Mouse (Mus musculus): ENCODE data around the gene Arhgap15. TPM values are rescaled to one million over a fixed set of nuclear protein-coding genes. Genes with fewer than 3 reads are reported as not detected.

Arhgap15 gene
- polyA plus RNA-seq, 1 experiment from 2014 or later, result 0.88 TPM

GRCm38 (mm10) chr2:44394956-44395501, 646.4 kb downstream of the Arhgap15 start:
- no peaks in the 10 kb centered on the region for H3K4me1 ChIP-seq (ENCODE audit: control insufficient read depth, insufficient read depth, low read length)
- no peak overlapping the region for H3K27ac ChIP-seq (ENCODE audit: low read length)
- H3K27me3 ChIP-seq (ENCODE audit: control insufficient read depth, insufficient read depth, low read length), result no peaks in the 10 kb centered on the region
- 52% methylated on average over 6 of the region's 6 CpGs for WGBS
- H3K9me3 ChIP-seq (ENCODE audit: control insufficient read depth, low read depth, low read length), result no peaks in the 10 kb centered on the region
- no peak overlapping the region for H3K9ac ChIP-seq (replicated peaks; ENCODE audit: low read depth, low read length)
- ATAC-seq (ENCODE audit: insufficient number of reproducible peaks, insufficient read depth, low FRiP score, low read depth), result no peak
- no peaks in the 10 kb centered on the region for H3K36me3 ChIP-seq (ENCODE audit: control insufficient read depth, insufficient read depth, low read length)
- no peak overlapping the region for H3K4me3 ChIP-seq (ENCODE audit: low read depth, low read length)
- no peak overlapping the region for H3K4me2 ChIP-seq (replicated peaks; ENCODE audit: low read depth, low read length)

DNA sequence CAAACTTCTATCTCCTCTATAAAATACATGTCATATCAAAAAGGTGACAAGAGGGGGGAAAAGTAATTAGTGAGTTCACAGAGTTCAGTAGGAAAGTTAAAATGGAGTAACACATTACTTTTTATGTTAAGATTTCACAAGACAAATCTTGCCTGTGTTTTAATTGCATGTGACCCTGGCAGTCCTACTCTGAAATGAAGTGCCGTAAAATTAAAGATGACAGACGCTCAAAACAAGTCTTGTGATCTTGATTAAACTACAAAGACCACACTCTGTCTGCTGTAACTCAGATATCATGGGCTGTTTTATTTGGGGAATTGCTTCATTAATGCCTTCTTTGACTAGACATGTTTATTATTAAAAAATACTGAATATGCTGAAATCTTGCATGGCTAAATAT, 647.0 kb downstream of the Arhgap15 start:
- no peaks in the 10 kb centered on the region for H3K9me3 ChIP-seq (ENCODE audit: control insufficient read depth, low read depth, low read length)
- no peak for ATAC-seq (ENCODE audit: insufficient number of reproducible peaks, insufficient read depth, low FRiP score, low read depth)
- WGBS, result 73% methylated on average over 2 of the region's 2 CpGs

DNA sequence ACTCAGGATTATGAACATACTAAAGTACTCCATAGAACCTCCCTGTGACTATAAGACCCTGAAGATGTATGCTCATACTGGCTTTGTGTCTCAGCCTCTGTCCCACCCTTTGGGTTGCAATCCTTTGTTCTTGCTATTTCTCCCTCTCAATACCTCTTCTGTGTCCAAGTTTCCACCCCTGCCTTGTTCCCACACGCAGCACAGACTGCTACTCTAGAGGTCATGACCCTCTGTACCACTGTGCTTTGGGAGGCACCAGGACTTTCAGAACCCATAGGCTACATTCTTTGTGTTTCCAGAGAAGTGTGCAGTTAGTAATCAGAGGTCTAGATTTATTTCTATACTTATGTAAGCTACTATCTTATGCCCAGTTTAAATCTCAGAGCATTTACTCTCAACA, 648.6 kb downstream of the Arhgap15 start:
- no peak overlapping the region for H3K4me3 ChIP-seq (ENCODE audit: low read depth, low read length)

More for the DNA sequence above, 647.0 kb downstream of the Arhgap15 start:
- Histone ChIP-seq H3K27me3 (ENCODE audit: control insufficient read depth, insufficient read depth, low read length) (no peaks in the 10 kb centered on the region), H3K4me3 (ENCODE audit: low read depth, low read length) (no peak overlapping the region), H3K4me2 (replicated peaks; ENCODE audit: low read depth, low read length) (no peak overlapping the region), H3K36me3 (ENCODE audit: control insufficient read depth, insufficient read depth, low read length) (no peaks in the 10 kb centered on the region), H3K4me1 (ENCODE audit: control insufficient read depth, insufficient read depth, low read length) (no peaks in the 10 kb centered on the region), H3K27ac (ENCODE audit: low read length) (no peak overlapping the region), H3K9ac (replicated peaks; ENCODE audit: low read depth, low read length) (no peak overlapping the region)

GRCm38 (mm10) chr2:44397735-44398337, 649.2 kb downstream of the Arhgap15 start:
- WGBS, result 87% methylated on average over 4 of the region's 4 CpGs
- no peak overlapping the region for H3K4me3 ChIP-seq (ENCODE audit: low read depth, low read length)
- no peaks in the 10 kb centered on the region for H3K36me3 ChIP-seq (ENCODE audit: control insufficient read depth, insufficient read depth, low read length)
- ATAC-seq (ENCODE audit: insufficient number of reproducible peaks, insufficient read depth, low FRiP score, low read depth), result no peak
- H3K9me3 ChIP-seq (ENCODE audit: control insufficient read depth, low read depth, low read length), result no peaks in the 10 kb centered on the region
- no peak overlapping the region for H3K27ac ChIP-seq (ENCODE audit: low read length)
- no peak overlapping the region for H3K9ac ChIP-seq (replicated peaks; ENCODE audit: low read depth, low read length)
- no peaks in the 10 kb centered on the region for H3K4me1 ChIP-seq (ENCODE audit: control insufficient read depth, insufficient read depth, low read length)
- no peak overlapping the region for H3K4me2 ChIP-seq (replicated peaks; ENCODE audit: low read depth, low read length)
- no peaks in the 10 kb centered on the region for H3K27me3 ChIP-seq (ENCODE audit: control insufficient read depth, insufficient read depth, low read length)

More for the DNA sequence above, 648.6 kb downstream of the Arhgap15 start:
- ATAC-seq (ENCODE audit: insufficient number of reproducible peaks, insufficient read depth, low FRiP score, low read depth), result no peak
- no peaks in the 10 kb centered on the region for H3K9me3 ChIP-seq (ENCODE audit: control insufficient read depth, low read depth, low read length)
- H3K4me1 ChIP-seq (ENCODE audit: control insufficient read depth, insufficient read depth, low read length), result no peaks in the 10 kb centered on the region
- H3K9ac ChIP-seq (replicated peaks; ENCODE audit: low read depth, low read length), result no peak overlapping the region
- no peaks in the 10 kb centered on the region for H3K36me3 ChIP-seq (ENCODE audit: control insufficient read depth, insufficient read depth, low read length)
- WGBS, result 39% methylated on average over 1 of the region's 1 CpGs
- H3K4me2 ChIP-seq (replicated peaks; ENCODE audit: low read depth, low read length), result no peak overlapping the region
- H3K27me3 ChIP-seq (ENCODE audit: control insufficient read depth, insufficient read depth, low read length), result no peaks in the 10 kb centered on the region
- no peak overlapping the region for H3K27ac ChIP-seq (ENCODE audit: low read length)

GRCm38 (mm10) chr2:44399191-44399926, 650.7 kb downstream of the Arhgap15 start:
- H3K27ac ChIP-seq (ENCODE audit: low read length), result no peak overlapping the region

DNA sequence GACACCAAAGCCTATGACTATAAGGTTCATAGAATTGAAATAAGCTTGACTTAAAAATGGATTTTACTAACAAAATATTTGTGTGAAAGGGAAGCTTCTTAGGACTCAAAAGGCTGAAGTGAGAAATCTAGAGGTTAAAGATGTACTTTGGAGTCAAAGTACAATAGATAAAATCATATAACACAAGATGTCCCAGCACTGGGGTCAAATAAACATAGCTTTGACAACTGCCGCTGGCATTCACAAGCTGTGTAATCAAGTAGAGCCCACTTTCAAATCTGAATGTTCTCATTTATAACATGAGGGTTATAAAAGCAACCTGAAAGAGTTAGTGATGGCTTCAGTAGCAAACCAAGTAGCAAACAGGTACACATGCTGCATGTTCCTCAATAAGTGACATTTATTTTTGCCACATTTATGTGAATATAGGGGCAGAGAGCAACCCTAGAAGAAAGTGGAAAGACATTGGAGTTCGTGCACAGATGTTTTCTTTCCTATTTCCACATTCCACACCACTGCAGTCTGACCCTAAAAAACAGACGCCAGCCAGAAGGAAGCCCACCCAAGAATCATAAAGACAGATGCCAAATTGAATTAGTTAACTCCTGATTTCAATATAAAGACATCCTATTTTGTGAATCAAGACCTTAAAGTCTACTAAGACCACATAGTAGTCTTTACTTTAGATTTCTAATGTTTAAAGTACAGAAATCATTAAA, 653.2 kb downstream of the Arhgap15 start:
- Histone ChIP-seq H3K27me3 (ENCODE audit: control insufficient read depth, insufficient read depth, low read length) (no peaks in the 10 kb centered on the region), H3K4me3 (ENCODE audit: low read depth, low read length) (no peak overlapping the region), H3K9ac (replicated peaks; ENCODE audit: low read depth, low read length) (no peak overlapping the region), H3K36me3 (ENCODE audit: control insufficient read depth, insufficient read depth, low read length) (no peaks in the 10 kb centered on the region), H3K27ac (ENCODE audit: low read length) (no peak overlapping the region; the same call in 1 of the 2 replicates), H3K9me3 (ENCODE audit: control insufficient read depth, low read depth, low read length) (no peaks in the 10 kb centered on the region), H3K4me1 (ENCODE audit: control insufficient read depth, insufficient read depth, low read length) (no peaks in the 10 kb centered on the region), H3K4me2 (replicated peaks; ENCODE audit: low read depth, low read length) (no peak overlapping the region)
- no peak for ATAC-seq (ENCODE audit: insufficient number of reproducible peaks, insufficient read depth, low FRiP score, low read depth)
- 36% methylated on average over 3 of the region's 3 CpGs for WGBS

More at GRCm38 (mm10) chr2:44399191-44399926, 650.7 kb downstream of the Arhgap15 start:
- no peaks in the 10 kb centered on the region for H3K27me3 ChIP-seq (ENCODE audit: control insufficient read depth, insufficient read depth, low read length)
- no peak for ATAC-seq (ENCODE audit: insufficient number of reproducible peaks, insufficient read depth, low FRiP score, low read depth)
- no peak overlapping the region for H3K9ac ChIP-seq (replicated peaks; ENCODE audit: low read depth, low read length)
- H3K4me3 ChIP-seq (ENCODE audit: low read depth, low read length), result no peak overlapping the region
- no peaks in the 10 kb centered on the region for H3K9me3 ChIP-seq (ENCODE audit: control insufficient read depth, low read depth, low read length)
- H3K4me1 ChIP-seq (ENCODE audit: control insufficient read depth, insufficient read depth, low read length), result no peaks in the 10 kb centered on the region
- H3K36me3 ChIP-seq (ENCODE audit: control insufficient read depth, insufficient read depth, low read length), result no peaks in the 10 kb centered on the region
- no peak overlapping the region for H3K4me2 ChIP-seq (replicated peaks; ENCODE audit: low read depth, low read length)

GRCm38 (mm10) chr2:44411660-44412059, 663.0 kb downstream of the Arhgap15 start:
- WGBS, result 34% methylated on average over 2 of the region's 2 CpGs
- ATAC-seq (ENCODE audit: insufficient number of reproducible peaks, insufficient read depth, low FRiP score, low read depth), result no peak
- no peaks in the 10 kb centered on the region for H3K27me3 ChIP-seq (ENCODE audit: control insufficient read depth, insufficient read depth, low read length)
- no peak overlapping the region for H3K4me2 ChIP-seq (replicated peaks; ENCODE audit: low read depth, low read length)
- no peak overlapping the region for H3K4me3 ChIP-seq (ENCODE audit: low read depth, low read length)
- no peaks in the 10 kb centered on the region for H3K36me3 ChIP-seq (ENCODE audit: control insufficient read depth, insufficient read depth, low read length)
- no peak overlapping the region for H3K27ac ChIP-seq (ENCODE audit: low read length)
- no peaks in the 10 kb centered on the region for H3K4me1 ChIP-seq (ENCODE audit: control insufficient read depth, insufficient read depth, low read length)
- no peak overlapping the region for H3K9ac ChIP-seq (replicated peaks; ENCODE audit: low read depth, low read length)
- H3K9me3 ChIP-seq (ENCODE audit: control insufficient read depth, low read depth, low read length), result no peaks in the 10 kb centered on the region

- no peak for ATAC-seq (ENCODE audit: insufficient number of reproducible peaks, insufficient read depth, low FRiP score, low read depth)
- Histone ChIP-seq H3K9ac (replicated peaks; ENCODE audit: low read depth, low read length) (no peak overlapping the region), H3K9me3 (ENCODE audit: control insufficient read depth, low read depth, low read length) (no peaks in the 10 kb centered on the region), H3K4me2 (replicated peaks; ENCODE audit: low read depth, low read length) (no peak overlapping the region), H3K36me3 (ENCODE audit: control insufficient read depth, insufficient read depth, low read length) (no peaks in the 10 kb centered on the region), H3K27ac (ENCODE audit: low read length) (no peak overlapping the region), H3K4me1 (ENCODE audit: control insufficient read depth, insufficient read depth, low read length) (no peaks in the 10 kb centered on the region), H3K4me3 (ENCODE audit: low read depth, low read length) (no peak overlapping the region), H3K27me3 (ENCODE audit: control insufficient read depth, insufficient read depth, low read length) (no peaks in the 10 kb centered on the region)
- WGBS, result 91% methylated on average over 4 of the region's 4 CpGs
Observed at GRCm38 (mm10) chr2:44416331-44416730, 667.7 kb downstream of the Arhgap15 start.
